Mouse (Mus musculus): ENCODE measurements at regions not wholly inside any gene's neighbourhood (a gene's known extent, or its start where the extent isn't known, plus 50 kb on each side); places are given as distances from the start of the nearest gene placed in this dataset.

DNA sequence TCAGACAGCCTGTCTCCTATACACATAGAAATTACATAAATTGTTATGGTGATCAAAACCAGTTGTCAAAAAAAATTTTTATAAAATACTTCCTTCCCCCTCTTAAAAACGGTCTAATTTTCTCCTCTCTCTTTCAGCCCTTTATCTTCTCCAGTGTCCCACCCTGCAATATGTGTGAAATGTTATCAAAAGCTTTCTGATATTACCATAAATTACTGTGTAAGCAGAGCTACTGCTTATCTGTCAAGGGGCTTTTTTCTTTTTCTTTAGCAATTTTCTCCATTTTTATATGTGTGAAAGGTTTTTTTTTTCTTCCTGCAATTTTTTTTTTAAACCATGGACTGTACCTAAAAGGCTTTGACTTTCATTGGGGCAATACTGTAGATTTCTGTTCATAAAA is 508.4 kb upstream of the Adgrl2 start:
- TF ChIP-seq CTCF (IDR thresholded peaks at IDR 0.05; ENCODE audit: borderline replicate concordance, insufficient read depth, low read depth, low read length) (no peak), POLR2A (IDR thresholded peaks at IDR 0.05; ENCODE audit: borderline replicate concordance, insufficient read depth, low read length) (no peak)
